Mouse (Mus musculus): ENCODE measurements around the gene Atg2a. TPM values are rescaled to one million over a fixed set of nuclear protein-coding genes. Genes with fewer than 3 reads are reported as not detected.

The Atg2a gene
- total RNA-seq, 2 experiments from 2014 or later: 13.8 to 18.6 TPM

DNA sequence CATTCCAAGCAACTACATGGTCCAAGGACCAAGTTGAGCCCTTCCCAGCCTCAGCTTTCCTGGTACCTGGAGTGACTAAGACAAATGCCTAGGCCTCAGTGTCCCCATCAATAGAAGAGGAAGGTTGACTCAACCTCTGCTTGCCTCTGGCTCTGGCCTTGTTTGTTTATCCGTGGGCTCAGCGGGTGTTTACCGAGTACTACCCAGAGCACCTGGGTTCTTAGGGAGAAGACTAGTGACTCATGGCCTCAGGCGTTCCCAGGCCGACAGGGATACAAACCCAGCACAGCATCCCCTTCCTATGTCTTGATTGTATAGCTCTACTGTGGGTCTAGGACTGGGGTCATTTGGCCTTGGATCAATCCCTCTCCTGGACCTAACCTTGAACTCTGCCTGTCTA is 1.8 kb downstream of the Atg2a start:
- ATAC-seq (replicated peaks; ENCODE audit: low FRiP score, poor library complexity, severe bottlenecking): no peak

DNA sequence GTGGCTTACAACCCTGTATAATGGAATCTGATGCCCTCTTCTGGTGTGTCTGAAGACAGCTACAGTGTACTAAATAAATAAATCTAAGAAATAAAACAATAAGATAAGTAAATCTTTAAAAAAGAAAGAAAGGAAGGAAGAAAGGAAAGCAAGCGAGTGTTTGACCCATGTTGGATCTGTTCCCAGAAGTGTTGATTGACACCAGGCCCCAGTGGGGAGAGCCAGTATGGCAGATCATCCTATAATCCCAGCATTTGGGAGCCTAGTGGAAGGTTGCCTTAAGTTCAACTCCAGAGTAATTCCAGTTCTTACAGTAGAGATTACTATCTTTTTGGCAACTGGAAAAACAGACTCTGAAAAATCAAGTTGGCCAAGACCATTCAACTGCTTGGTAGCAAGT is 4.3 kb downstream of the Atg2a start:
- no peak for ATAC-seq (replicated peaks; ENCODE audit: low FRiP score, poor library complexity, severe bottlenecking)

DNA sequence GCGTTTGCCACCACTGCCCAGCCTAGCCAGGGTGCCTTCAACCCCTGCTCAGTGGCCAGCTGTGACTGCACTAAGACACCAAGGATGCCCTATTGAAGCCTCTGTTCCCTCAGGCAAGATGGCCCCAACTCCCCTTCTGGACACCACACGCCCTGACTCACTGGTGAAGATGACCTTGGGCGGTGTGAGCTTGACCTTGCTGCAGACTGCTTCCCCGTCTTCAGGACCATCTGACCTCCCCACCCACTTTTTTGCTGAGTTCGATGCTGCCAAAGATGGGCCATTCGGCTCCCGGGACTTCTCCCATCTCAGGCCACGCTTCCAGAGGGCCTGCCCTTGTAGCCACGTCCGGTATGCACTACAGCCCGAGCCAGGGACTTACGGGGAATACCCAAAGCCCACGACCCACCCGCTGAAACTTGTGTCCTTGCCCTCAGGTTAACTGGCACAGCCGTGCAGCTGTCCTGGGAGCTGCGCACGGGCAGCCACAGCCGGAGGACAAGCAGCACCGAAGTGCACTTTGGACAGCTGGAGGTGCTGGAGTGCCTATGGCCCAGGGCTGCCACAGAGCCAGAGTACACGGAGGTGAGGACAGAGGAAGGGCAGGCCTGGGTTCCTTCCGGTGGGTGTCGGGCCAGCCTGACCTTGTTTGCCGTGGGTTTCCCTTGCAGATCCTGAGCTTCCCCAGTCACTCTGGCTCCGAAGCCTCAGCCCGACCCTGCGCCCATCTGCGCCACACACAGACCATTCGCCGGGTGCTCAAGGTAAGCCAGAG is 6.2 kb downstream of the Atg2a start:
- no peak for ATAC-seq (replicated peaks; ENCODE audit: low FRiP score, poor library complexity, severe bottlenecking)

DNA sequence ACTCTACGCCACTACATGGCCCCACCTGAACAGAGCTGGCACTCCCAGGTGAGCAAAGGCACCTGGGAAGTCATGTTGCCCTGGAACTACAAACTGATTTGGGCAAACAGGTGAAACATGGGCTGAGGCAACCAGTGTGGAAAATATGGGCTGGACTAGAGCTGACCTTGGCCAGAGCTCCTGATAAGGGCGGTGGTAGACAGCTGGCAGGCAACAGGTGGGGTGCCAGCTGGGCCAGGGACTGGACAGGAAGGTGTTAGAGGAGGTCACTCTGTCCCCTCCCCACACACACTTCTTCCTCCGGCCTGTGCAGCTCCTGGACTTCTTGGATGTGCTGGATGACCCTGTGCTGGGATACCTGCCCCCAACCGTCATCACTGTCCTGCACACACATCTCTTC is 11.6 kb downstream of the Atg2a start:
- ATAC-seq (replicated peaks; ENCODE audit: low FRiP score, poor library complexity, severe bottlenecking): no peak

DNA sequence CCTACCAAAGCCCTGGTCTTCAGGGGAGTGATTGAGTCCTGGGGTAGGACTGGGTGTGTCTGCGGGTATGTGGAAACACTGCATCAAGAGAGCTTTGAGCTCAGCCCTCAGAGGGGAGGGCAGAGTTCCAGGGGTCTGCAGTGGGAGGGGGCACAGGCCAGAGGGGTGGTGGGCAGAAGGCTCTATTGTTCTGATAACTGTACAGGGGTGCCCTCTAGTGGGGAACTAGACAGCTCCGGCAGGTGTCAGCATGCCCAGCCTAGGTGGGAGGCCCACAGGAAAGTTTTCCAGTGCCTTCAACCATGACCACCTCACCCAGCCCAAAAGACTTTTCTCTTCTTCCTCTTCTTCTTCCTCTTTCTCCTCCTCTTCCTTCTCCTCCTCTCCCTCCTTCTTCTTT is 19.0 kb downstream of the Atg2a start:
- ATAC-seq (replicated peaks; ENCODE audit: low FRiP score, poor library complexity, severe bottlenecking): no peak

DNA sequence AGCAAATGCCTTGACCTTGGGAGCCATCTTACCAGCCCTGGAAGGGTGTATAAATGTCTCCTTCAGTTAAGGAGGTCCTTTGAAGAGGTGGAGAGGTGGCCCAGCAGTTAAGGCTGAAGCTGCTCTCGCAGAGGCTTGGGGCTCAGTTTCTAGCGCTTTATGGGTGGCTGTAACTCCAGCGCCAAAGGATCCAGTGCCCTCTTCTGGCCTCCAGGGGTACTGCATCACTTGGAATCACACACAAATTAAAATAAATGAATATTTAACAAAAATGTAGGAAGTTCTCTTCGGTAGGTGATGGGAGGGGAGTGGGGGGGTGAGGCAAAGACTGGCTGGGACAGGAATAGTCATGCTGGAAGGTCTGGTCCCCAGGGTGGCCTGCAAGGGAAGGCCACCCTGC is 19.5 kb downstream of the Atg2a start:
- ATAC-seq (replicated peaks; ENCODE audit: low FRiP score, poor library complexity, severe bottlenecking): no peak

DNA sequence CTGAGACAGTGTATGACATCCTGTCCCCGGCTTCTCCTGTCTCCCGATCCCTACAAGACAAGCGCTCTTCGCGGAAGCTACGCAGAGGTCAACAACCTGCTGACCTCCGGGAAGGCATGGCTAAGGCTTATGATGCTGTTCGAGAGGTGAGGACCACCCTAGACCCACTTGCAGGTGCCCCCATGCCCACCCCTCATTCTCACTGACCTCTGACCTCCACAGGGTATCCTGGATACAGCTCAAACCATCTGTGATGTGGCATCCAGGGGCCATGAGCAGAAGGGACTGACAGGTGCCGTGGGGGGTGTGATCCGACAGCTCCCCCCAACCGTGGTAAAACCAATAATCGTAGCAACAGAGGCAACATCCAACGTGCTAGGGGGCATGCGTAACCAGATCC is 19.9 kb downstream of the Atg2a start:
- no peak for ATAC-seq (replicated peaks; ENCODE audit: low FRiP score, poor library complexity, severe bottlenecking)

DNA sequence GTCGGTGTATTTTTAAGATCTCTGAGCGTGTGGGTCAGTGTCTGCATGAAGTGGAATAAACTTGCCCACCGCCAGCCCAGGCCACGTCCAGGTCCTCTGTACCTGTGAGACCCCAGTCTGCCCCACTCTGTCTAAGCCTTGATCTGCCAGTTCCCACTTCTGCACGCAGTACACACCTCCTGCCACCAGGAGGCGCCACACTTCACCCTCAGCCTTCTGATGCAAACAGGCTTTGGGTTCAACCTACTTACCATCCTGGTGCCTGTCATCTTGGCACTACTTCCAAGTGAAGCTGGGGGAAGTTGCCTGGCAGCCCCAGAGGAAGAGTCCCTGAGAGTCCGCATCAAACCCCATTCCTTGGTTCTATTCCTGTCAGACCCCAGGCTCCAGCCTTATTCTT is 20.8 kb downstream of the Atg2a start:
- ATAC-seq (replicated peaks; ENCODE audit: low FRiP score, poor library complexity, severe bottlenecking): peak; percentile 61; the same call in 1 of the 2 replicates

DNA sequence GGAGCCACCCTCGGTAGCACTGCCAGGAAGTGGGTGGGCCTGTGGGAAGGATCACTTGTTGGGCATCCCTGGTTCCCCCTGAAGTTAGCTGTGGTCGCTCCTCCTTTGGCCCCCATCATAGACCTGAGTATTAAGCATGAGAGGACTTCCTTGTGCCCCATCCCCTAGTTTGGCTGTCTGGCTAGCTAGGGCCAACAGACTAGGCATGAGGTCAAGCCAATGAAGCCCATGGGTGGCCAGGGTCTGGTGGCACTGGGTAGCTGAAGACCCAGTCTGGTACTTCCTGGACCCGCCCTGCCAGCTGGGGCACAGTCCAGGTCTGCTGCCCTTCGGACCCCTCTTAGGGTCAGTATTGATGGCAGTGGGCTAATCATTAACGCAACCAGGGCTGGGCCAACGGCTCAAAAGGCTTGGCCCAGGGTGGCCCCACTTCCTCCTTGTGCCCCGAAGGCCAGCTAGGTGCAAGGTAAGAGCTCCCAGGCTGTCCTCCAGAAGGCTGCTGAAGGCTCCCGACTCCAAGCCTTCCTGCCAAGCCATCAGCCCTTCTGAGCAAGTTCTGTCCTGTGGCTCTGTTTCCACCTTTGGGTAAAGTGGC is 21.5 kb downstream of the Atg2a start:
- no peak for ATAC-seq (replicated peaks; ENCODE audit: low FRiP score, poor library complexity, severe bottlenecking)

DNA sequence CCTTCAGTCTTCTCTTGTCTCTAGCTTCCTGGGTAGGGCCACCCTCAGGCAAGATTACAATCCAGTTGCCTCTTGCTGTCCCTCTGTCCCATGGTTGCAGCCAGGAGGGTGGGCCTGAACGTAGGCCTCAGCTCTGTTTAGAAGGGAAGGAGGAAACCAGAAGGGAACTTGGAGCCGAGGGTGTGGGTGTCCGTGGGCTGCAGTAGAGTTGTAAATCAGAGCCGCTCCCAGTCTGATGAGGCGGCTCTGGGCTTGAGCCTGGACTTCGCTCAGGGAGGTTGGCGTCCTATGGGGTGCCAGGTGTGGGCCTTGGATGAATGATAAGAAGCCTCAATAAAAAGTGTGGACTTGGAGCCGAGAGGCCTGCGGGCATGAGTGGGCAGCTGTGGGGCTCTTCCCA is 22.7 kb downstream of the Atg2a start:
- ATAC-seq (replicated peaks; ENCODE audit: low FRiP score, poor library complexity, severe bottlenecking): no peak

DNA sequence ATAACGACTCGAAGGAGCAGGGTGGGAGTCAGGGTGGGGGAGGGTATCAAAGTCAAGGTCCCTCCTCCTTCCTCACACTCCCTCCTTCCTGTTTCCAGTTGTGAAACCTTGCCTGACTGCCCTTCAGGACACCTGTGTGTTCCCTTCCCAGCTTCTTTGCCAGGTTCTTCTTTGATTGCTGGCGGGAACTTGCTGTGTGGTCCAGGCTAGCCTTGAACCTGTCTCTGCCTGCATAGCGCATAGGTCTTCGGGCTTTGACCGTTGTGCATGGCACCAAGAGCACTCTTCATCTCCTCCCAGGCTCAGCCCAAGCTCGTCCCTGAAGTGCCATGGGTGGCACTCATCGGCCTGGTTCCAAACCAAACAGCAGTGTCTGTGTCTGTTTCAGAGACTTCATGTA is 23.5 kb downstream of the Atg2a start:
- ATAC-seq (replicated peaks; ENCODE audit: low FRiP score, poor library complexity, severe bottlenecking): no peak

DNA sequence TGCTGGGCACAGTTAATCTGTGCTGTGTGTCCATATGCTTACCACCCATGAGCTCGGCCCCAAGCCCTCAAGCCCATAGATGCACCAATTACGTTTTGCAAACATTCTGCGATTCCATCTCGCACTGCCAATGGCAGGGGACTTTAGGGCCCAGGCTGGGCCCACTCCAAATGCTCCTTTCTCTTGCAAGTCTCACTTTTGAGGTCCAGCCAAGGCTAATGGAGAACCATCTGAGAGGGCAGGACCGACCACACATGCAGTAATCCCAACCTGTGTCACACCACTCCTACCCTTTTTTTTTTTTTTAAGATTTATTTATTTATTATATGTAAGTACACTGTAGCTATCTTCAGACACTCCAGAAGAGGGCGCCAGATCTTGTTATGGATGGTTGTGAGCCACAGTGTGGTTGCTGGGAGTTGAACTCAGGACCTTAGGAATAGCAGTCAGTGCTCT is 24.3 kb downstream of the Atg2a start:
- ATAC-seq (replicated peaks; ENCODE audit: low FRiP score, poor library complexity, severe bottlenecking): no peak

DNA sequence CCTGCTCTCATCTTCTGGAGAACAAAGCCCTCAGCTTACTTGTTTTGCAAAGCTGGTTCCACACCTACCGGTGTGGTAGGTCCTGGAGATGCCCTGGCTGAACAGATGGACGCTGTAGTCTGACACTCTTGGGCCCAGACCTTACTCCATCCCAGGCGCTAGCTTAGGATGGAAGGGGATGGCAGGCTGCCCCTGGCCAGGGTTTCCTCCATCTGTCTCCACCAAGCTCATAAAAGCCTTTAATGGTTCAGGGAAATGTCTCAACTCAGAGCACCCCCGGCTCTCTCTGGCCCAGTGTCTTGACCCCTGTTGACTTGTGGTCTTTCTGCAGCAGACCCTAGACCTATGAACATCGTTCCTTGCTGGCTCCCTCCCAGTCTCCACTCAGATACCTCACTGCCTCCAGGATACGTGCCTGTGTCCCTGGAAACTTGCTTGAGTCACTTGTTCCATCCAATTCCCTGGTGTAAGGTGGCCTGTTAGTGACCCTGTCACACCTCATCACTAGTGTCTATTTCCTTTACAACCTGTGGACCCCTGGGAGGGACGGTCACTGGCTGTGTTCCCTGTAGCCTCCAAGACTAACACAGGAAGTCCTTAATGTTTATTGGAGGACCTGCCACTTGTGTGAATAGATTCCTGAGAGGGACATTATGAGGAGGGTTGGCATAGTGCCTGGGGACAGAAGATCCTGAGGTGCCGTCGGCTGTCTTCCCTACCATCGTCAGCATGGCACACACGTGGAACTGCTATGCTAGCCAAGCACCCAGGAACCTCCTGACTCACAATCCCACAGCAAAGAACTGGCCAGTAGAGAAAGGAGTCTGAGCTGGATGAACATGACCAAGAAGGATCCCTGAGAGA is 26.1 kb downstream of the Atg2a start:
- ATAC-seq (replicated peaks; ENCODE audit: low FRiP score, poor library complexity, severe bottlenecking): 0 out of 2 replicates have a peak, but pooled peaks have one; percentile 2

DNA sequence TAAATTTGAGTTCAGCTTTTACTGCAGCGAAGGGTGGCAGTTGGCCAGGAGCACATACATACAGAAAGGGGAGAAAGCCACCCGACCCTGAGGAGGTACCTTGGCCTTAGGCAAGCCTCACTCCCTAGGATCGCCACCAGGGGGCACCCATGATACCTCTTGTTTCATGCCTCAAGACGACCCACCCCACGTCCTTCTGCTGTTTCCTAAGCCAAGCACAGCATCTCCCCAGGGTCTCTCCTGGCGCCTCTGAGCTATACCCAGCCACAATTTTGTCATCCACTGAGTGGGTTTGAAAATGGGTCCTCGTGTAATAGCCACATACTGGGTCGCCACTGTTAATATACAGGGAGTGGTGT is 26.7 kb downstream of the Atg2a start:
- ATAC-seq (replicated peaks; ENCODE audit: low FRiP score, poor library complexity, severe bottlenecking): peak; percentile 82

DNA sequence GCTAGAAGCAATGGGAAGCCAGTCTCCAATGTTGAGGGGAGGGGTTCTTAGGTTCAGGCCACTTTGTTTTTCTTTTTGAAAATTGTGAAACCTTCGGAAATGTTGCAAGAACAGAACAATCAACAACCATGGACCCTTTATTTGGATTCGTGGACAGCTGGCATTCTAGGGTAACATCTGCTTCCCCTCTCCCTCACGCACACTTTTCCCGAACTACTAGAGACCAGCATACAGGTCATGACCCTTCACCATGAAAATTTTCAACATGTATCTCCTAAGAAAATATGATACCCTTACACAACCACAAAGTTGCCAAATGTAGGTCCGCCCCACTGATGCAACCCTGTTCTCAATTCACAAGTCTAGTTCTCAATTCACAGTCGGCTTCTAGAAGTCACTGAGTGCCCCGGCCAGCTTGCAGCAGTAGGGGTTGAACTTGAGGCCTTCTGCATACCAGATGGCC is 27.2 kb downstream of the Atg2a start:
- no peak for ATAC-seq (replicated peaks; ENCODE audit: low FRiP score, poor library complexity, severe bottlenecking)

DNA sequence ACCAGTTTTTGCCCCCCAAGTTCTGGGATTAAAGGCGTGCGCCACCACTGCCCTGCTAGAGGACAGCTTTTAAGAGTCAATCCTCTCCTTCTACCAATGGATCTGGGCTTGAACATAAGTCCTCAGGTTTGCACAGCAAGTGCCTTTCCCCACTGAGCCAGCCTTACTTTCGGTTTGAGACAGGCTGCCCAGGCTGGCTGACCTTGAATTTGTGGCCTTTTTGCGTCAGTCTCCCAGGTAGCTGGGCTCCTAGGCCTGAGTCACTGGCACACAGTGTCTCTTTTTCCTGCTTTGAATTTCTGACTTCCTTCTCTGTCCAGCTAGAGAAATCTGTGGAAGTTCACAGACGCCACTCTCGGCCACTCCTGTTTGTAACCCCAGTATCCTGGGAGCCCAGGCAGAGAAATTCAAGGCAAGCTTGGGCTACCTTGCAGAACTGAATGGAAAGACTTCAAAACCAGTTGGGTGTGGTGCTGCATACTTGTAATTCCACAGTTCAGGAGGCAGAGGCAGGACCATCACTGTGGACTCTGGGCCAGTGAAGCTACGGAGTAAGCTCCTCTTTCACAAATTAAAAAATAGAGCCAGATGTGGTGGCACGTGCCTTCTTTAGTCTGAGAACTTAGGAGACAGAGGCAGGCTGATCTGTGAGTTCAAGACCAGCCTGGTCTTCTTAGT is 28.5 kb downstream of the Atg2a start:
- ATAC-seq (replicated peaks; ENCODE audit: low FRiP score, poor library complexity, severe bottlenecking): no peak

DNA sequence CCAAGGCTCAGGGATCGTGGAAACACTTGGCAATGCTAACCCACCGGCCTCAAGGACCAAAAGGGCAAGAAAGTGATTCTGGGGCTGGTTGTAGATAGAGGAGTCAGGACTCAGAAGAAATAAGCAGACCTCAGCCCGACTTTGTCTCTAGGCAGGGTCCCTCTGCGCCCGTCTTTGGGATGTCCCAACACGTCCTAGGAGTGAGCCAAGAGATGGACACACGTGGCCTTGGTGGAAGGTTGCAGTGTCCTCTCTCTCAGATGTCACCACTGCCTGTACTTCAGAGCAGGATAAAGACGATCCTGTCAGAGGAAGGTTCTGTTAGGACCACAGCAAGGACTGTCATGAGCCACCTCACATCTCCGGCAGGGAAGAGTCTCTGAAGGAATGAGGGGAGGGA is 29.2 kb downstream of the Atg2a start:
- ATAC-seq (replicated peaks; ENCODE audit: low FRiP score, poor library complexity, severe bottlenecking): no peak

DNA sequence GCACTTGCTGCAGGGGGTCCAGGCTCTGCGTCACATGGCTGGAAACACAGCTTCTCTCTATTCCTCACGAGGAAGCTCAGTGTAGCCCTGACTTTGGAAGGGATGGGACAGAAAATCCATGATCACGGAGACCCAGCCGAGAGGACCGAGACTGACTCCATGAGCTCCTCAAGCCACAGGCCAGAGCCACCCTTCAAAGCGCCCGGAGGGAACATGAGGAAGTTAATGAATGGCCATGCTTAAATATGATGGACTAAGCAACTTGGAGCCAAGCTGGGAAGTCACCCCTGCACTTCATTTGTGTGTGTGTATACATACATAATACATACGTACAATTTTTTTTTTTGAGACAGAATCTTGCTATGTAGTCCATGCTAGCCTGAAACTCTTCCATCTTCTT is 29.7 kb downstream of the Atg2a start:
- ATAC-seq (replicated peaks; ENCODE audit: low FRiP score, poor library complexity, severe bottlenecking): no peak

DNA sequence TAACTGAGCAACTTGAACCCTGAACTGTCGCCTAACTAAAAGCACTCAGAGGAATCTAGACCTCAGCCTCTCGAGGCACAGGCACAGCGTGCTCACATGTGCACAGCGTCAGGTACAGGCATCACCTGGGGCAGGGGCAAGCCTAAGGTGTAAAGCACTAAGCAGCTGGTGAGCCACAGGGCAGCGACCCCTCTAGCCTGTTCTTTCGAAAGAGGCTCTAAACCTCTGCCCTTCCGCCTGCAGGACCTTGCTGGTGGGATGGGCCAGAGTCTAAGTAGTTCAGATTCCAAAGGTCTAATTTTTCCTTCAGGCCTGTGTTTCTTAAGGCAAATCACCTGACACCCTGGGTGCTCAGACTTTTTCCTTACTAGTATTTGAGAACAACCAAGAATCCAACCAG is 30.6 kb downstream of the Atg2a start:
- no peak for ATAC-seq (replicated peaks; ENCODE audit: low FRiP score, poor library complexity, severe bottlenecking)

DNA sequence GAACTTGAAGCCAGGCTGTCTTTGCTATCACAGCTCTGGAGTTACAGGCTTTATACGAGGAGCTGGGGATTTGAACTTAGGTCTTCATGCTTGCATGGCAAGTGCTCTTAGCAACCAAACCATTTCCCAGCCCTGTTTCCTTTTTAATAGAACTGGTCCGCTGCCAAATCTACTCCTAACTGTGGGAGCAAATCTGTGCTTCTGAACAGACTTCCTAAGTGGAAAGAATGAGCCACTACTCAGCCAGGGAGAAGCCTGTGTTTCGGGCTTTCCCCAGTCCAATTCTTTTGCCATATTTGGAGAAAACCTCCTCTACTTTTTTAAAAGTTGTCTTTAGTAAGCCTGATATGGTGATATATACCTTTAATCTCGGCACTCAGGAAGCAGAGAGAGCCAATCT is 31.3 kb downstream of the Atg2a start:
- no peak for ATAC-seq (replicated peaks; ENCODE audit: low FRiP score, poor library complexity, severe bottlenecking)
